Mouse (Mus musculus): ENCODE data around the gene Smim9.

Gene Smim9

GRCm38 (mm10) chrX:75163670-75164069 lies at the start of gene Smim9:
TSS of gene Smim9 (minus strand) at chrX:75163770.
- no peak for DNase-seq

DNA sequence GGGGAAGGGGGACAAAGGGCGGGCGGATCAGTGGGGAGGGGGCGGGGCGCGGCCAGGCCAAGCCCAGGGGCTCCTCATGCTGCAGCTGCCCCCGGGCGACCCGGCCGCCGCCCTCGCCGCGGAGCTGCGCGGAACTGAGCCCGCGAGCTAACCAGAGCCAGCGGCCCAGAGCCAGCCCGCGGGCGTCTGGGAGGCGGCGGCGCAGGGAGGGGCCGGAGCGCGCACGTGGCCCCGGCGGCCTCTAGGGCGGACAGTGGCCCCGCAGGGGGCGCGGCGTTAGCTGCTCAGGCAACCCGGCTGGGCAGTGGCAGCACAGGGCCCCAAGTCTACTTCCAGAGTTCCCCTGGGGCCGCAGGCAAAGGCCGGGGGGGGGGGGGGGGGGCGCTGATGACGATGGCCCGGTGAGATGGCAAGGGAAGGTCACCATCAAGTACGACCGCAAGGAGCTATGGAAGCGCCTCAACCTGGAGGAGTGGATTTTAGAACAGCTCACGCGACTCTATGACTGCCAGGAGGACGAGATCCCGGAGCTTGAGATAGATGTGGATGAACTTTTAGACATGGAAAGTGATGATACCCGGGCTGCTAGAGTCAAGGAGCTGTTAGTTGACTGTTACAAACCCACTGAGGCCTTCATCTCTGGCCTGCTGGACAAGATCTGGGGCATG lies 7.9 kb downstream of the Smim9 start:
- peak; percentile 40 for DNase-seq

GRCm38 (mm10) chrX:75152249-75152648 lies 11.3 kb downstream of the Smim9 start:
- no peak for DNase-seq

DNA sequence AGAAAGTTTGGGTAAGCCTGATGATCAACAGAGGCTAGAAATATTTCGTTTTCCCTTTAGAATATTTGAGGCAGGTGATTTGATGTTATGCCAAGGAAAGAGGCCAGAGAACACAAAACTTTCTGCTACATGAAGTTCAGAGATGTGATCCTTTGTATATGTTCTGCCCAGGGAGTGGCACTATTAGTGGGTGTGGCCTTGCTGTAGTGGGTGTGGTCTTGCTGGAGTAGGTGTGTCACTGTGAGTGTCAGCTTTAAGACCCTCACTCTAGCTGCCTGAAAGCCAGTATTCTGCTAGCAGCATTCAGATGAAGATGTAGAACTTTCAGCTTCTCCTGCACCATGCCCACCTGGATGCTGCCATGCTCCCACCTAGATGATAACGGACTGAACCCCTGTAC lies 13.3 kb downstream of the Smim9 start:
- DNase-seq: no peak

DNA sequence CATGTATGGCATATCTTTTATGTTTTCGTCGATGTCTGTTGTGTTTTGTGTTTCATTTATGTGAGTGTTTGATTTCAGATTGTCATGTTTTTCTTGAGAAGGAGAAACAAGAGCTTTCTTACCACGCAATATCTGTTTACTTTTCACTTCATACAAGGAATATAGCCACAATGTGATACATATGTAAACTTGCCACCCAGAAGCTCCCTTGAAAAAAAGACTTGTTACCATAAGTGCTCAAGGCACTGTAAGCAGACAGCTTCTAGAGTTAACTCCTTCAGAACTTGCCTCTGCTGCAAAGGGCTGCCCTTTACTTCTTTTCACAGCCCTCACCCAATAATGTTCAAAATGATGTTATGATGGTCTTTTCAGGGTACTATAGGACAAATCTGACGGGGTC lies 15.2 kb downstream of the Smim9 start:
- DNase-seq: no peak

- peak; percentile 12 for DNase-seq
Measured at GRCm38 (mm10) chrX:75143124-75143555, 20.4 kb downstream of the Smim9 start.

DNA sequence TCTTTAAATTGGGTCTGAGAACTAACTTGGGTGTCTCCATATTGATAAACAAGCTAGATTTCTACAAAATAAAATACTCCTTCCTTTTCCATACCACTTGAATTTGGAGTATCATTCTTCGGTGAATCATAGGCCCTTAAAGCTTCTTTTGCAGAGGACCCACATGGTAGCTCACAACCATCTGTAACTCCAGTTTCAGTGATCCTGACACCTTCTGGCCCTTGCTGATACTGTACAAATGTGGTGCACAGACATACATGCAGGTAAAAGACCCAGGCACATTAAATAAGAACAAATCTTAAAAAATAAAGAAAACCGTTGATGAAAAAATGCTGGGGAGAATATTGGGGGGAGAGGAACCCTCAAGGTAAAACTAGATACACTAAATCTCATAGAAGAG lies 25.4 kb downstream of the Smim9 start:
- DNase-seq: no peak

GRCm38 (mm10) chrX:75137729-75138128 lies 25.8 kb downstream of the Smim9 start:
- no peak for DNase-seq

- no peak for DNase-seq
Measured at GRCm38 (mm10) chrX:75136938-75137337, 26.6 kb downstream of the Smim9 start.

DNA sequence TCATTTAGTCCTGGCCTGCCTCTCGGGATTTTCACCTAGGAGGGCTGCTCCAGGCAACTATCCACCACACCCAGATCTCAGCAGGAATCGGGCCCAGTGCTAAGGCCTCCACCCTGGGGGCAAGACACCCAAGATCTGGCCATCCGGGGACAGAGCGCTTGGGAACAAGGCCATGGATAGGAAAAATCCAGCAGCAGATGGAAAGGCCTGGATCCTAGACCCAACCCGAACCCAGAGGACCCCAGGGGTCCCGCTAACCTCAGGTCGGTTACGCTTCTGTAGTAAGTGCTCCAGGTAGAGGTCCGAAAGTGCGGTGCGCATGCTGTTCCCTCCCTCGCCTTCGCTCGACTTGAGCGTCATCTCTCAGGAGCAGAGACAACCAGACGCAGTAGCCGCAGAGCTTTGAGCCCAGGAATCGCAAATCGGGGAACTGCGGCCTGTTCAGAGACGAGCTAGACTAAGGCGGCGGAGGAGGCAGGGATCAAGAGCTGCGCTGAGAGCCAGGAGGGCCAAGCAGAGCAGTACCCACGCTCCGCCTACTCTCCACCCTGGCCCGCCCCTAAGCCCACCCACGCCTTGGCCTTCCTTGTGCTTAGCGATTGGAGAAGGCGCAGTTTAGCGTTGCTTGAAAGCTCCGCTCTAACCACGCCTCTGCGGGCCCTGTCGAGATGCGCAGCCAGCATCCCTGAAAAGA lies 33.0 kb downstream of the Smim9 start, which contains the start of gene Mpp1:
Gene Mpp1, minus strand, starts transcription at position 550 of the 694 bp plus-strand sequence.
- peak; percentile 91 for DNase-seq

DNA sequence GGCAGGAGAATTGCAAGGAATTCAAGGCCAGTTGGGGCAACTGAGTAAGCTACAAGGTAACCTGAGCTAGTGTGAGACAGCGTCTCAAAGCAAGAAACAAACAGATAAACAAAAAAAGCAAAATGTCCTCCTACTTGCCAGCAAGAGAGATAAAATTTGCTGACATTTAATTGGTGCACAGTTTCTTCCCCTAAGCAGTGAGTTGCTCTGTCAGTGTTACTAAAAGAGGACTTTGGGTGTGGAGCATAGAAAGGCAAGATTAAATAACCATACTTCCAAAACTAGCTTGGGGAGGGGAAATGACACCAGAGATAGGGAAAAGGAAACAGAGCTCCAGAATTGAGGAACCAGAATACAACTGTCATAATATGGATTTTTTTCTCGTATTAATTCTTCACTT lies 34.1 kb downstream of the Smim9 start:
- DNase-seq: no peak

GRCm38 (mm10) chrX:75128333-75128980 lies 35.1 kb downstream of the Smim9 start:
- peak; percentile 6 for DNase-seq

GRCm38 (mm10) chrX:75126893-75127292 lies 36.7 kb downstream of the Smim9 start:
- no peak for DNase-seq

DNA sequence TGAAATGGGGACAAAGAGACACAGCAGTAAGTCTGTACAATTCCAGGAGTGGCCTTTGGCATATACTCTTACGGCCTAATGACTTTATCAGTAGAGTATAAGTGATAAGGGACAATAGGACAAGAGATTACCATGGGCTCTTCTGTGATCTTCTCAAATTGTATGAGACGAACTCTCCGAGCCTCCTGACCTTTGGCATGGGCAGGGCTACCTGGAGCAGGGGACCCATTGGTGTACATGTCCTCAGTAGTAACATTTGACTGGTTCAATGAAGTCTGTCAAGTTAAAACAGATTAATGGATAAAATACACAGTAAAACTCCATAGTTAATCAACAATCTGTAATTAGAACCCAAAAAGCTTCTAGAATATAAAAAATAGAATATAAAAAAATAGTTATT lies 38.0 kb downstream of the Smim9 start:
- no peak for DNase-seq

DNA sequence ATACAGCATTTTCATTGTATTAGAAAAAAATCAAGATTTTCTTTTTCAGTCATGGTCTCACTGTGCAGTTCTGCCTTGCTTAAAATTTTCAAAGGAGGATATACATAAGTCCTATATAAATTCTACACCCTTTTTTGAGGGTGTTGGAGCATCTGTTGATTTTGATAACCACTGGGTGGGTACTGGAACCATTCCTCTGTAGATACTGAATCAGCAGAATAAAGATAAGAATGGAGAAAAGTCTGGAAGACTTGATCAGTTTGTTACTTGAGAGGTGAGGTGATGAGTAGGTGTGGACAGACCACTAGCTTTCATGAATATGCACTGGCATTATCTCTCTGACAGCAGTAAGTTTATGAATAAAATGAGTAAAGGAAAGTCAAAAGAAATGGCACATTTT lies 48.0 kb downstream of the Smim9 start:
- no peak for DNase-seq

- no peak for DNase-seq
Measured at GRCm38 (mm10) chrX:75102293-75102692, 61.3 kb downstream of the Smim9 start.

GRCm38 (mm10) chrX:75098799-75099198 lies 64.8 kb downstream of the Smim9 start:
- DNase-seq: no peak

GRCm38 (mm10) chrX:75096163-75096770 lies 67.3 kb downstream of the Smim9 start:
- DNase-seq: peak; percentile 1
